Mouse (Mus musculus) left cerebral cortex, postnatal 25 days (tissue): ENCODE data around the gene Tmprss11a. TPM values are rescaled to one million over a fixed set of nuclear protein-coding genes. Genes with fewer than 3 reads are reported as not detected.

Experiments
- total RNA-seq, 2 experiments: library from RNA; stranded (reverse); gene quantifications; 2 replicates each; pipeline ENCODE4 v1.2.3; 2021

Tmprss11a gene
- total RNA-seq, 2 experiments from 2014 or later: not detected

Other genes with a start within 250 kb of the Tmprss11a start
- not detected for gene Tmprss11c, start 179.7 kb downstream of the Tmprss11a start, total RNA-seq
- gene Tmprss11d, start 95.6 kb downstream of the Tmprss11a start, total RNA-seq: not detected
- not detected for gene Tmprss11g, start 49.6 kb upstream of the Tmprss11a start, total RNA-seq
- gene Tmprss11f, start 163.4 kb upstream of the Tmprss11a start, total RNA-seq: not detected
- gene Tmprss11b, start 207.4 kb upstream of the Tmprss11a start, total RNA-seq: not detected